Mouse (Mus musculus) heart, embryonic 15.5 days (tissue): ENCODE data around the gene Zdhhc22. TPM values are rescaled to one million over a fixed set of nuclear protein-coding genes. Genes with fewer than 3 reads are reported as not detected.
A peak's percentile ranks its signal among the peaks of the same experiment; 100 is the strongest.

Experiments used
- ATAC-seq: fragments of 200-750 bp; cut with Nextera tagmentation; replicated peaks from 2 replicates; pipeline ENCODE4 v1.8.0; 2017; ENCODE audit warnings: low read depth, moderate TSS enrichment; ENCODE audit not compliant: insufficient number of reproducible peaks, insufficient read depth, low FRiP score
- H3K27ac ChIP-seq: fragments of 300-500 bp; sonication (generic); 2 replicates; pipeline ENCODE4 v1.5.1; 2015; ENCODE audit warnings: mild to moderate bottlenecking, inconsistent platforms
- H3K27me3 ChIP-seq: fragments of 300-500 bp; sonication (generic); 2 replicates; pipeline ENCODE4 v1.6.1; 2015; ENCODE audit warnings: inconsistent platforms
- H3K36me3 ChIP-seq: fragments of 300-500 bp; sonication (generic); 2 replicates; pipeline ENCODE4 v1.6.1; 2015; ENCODE audit warnings: mild to moderate bottlenecking, inconsistent platforms
- H3K4me1 ChIP-seq: fragments of 300-500 bp; sonication (generic); replicated peaks from 2 replicates; pipeline ENCODE4 v1.6.1; 2015; ENCODE audit warnings: inconsistent platforms
- H3K4me2 ChIP-seq: fragments of 300-500 bp; sonication (generic); 2 replicates; pipeline ENCODE4 v1.6.1; 2015; ENCODE audit warnings: inconsistent platforms, mild to moderate bottlenecking, moderate library complexity
- H3K4me3 ChIP-seq: fragments of 300-500 bp; sonication (generic); 2 replicates; pipeline ENCODE4 v1.5.1; 2015; ENCODE audit warnings: mild to moderate bottlenecking, inconsistent platforms
- H3K9ac ChIP-seq: fragments of 300-500 bp; sonication (generic); 2 replicates; pipeline ENCODE4 v1.6.1; 2015; ENCODE audit warnings: mild to moderate bottlenecking, inconsistent platforms
- H3K9me3 ChIP-seq: fragments of 300-500 bp; sonication (generic); replicated peaks from 2 replicates; pipeline ENCODE4 v1.6.1; 2016; ENCODE audit warnings: inconsistent platforms
- WGBS: fragments of 180-500 bp; shearing (Covaris S2); methylation state at CpG from one replicate; pipeline ENCODE4 v1.1.7; 2015; ENCODE audit warnings: mixed read lengths; 5-methylcytosine and 5-hydroxymethylcytosine counted together
- polyA plus RNA-seq: library from polyadenylated mRNA; unstranded; fragments of >200 nt; fragmentation: Nextera tagmentation; extraction: Ambion mirVana; gene quantifications from 2 replicates; pipeline ENCODE4 v1.2.1, GENCODE M21; 2015

Zdhhc22 gene
- polyA plus RNA-seq, 1 experiment from 2014 or later, result not detected

DNA sequence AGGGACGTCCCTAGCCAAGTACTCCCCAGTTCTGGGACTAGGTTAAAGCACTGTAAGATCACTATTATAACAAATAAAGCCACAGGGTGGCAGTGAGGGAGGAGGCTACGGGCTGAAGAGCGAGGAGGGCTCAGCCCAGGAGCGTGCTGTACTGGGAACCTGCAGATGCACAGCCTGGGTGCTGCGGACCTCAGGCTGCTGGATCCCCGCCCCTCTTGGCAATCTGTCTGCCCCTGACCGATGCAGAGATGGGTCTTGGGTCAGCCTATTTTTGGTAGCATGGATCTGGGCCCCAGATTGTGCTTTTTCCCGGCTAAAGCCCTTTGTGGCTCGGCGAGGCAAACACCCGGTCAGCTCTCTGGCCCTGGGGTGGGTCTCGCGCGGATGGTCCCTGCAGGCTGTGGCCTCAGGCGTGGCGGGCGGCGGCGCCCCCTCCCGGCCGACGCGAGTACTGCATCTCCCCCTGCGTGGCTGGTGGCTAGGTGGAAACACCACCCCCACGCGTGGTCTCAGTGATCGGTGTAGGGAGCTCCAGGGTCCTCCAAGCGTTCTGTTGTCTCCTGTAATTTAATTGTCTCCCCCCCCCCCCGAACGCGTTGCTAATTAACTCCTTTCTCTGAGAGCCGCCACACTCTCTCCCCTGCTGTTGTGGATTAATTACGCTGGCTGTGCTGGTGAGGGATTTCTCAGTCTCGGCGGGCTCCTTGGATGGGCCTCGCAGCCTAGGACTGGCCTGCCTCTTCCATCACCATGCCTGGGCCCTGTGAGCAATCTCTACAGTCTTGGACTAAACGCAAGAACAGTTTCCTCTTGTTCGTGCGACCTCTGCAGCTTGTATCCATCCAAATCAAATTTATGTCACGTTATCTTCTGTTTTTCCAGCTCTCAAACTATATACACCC is 15.6 kb downstream of the Zdhhc22 start:
- peak overlapping the region; percentile 37 for H3K4me3 ChIP-seq
- 0 out of 2 replicates have a peak, but pooled peaks have one; percentile 27 for ATAC-seq
- H3K27me3 ChIP-seq, result peaks cover 17% of the 10 kb centered on the region
- peak overlapping the region; percentile 34; the same call in 1 of the 2 replicates for H3K27ac ChIP-seq
- WGBS, result 7% methylated on average over 40 of the region's 40 CpGs
- H3K4me1 ChIP-seq, result peaks cover 33% of the 10 kb centered on the region
- H3K4me2 ChIP-seq, result peak overlapping the region; percentile 70
- peak overlapping the region; percentile 41 for H3K9ac ChIP-seq
- no peaks in the 10 kb centered on the region for H3K36me3 ChIP-seq
- no peaks in the 10 kb centered on the region for H3K9me3 ChIP-seq

DNA sequence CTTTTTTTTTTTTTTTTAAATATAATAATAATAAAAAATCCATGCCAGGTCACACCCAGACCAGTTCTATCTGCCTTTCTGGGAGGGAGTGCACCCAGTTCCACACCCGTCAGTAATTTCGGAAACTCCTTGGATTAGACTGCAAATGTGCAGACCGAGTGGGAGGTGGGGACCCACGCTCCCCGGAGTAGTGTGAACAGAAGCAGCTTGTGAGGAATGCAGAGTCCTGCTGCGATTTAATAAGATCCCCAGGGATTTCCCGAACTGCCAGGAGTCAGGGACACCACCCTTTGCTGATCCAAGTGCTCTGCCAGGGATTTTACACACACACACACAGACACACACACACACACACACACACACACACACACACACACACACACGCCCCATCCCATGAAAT is 16.5 kb downstream of the Zdhhc22 start:
- Histone ChIP-seq H3K4me3 (no peak overlapping the region), H3K4me2 (no peak overlapping the region), H3K9ac (no peak overlapping the region), H3K36me3 (no peaks in the 10 kb centered on the region), H3K9me3 (no peaks in the 10 kb centered on the region), H3K4me1 (peaks cover 39% of the 10 kb centered on the region), H3K27ac (peak overlapping the region; percentile 46; the same call in 1 of the 2 replicates), H3K27me3 (peaks cover 12% of the 10 kb centered on the region)
- 31% methylated on average over 8 of the region's 8 CpGs for WGBS
- no peak for ATAC-seq

DNA sequence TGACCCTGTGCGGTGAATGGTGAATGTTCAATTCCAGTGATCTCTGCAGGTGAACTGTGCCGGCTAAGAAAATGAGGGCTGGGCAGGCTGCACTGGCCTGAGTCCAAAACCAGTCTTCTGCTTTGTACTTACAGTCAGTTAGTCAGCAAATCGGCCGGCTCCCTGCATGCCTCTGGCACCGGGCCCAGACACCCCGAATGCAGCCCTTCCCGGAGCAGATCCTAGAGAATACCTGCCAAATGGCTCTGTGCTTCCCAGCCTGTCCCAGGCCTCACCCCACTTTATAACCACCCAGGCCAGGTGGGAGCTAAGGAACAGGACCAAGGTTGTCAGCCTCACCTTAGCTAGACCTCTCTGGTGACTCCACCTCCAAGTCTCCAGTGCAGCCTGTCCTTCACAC is 17.0 kb downstream of the Zdhhc22 start:
- H3K9me3 ChIP-seq, result no peaks in the 10 kb centered on the region
- 9% methylated on average over 7 of the region's 7 CpGs for WGBS
- peak overlapping the region; percentile 3; the same call in 1 of the 2 replicates for H3K4me2 ChIP-seq
- peaks cover 44% of the 10 kb centered on the region for H3K4me1 ChIP-seq
- H3K27ac ChIP-seq, result peak overlapping the region; percentile 46
- peaks cover 7% of the 10 kb centered on the region; the same call in 1 of the 2 replicates for H3K27me3 ChIP-seq
- ATAC-seq, result peak; percentile 66
- H3K36me3 ChIP-seq, result no peaks in the 10 kb centered on the region
- H3K9ac ChIP-seq, result no peak overlapping the region
- H3K4me3 ChIP-seq, result no peak overlapping the region

DNA sequence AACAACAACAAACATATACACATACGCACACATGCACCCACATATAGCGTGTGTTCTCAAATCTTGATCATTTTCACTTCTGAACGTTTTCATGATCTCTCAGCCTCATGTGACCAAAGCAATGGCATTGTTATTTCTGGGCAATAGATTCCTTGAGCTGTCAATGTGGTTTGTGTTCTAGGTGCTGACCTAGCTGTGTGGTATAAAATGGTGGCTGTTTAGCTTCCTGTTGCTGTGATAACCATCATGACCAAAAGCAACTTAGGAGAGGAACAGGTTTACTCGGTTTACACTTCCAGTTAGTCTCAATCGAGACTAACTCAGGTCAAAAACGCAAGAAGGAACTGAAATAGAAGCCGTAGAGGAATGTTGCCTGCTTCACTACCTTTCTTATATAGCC is 19.1 kb downstream of the Zdhhc22 start:
- Histone ChIP-seq H3K27ac (no peak overlapping the region), H3K4me1 (peaks cover 44% of the 10 kb centered on the region), H3K9ac (no peak overlapping the region), H3K27me3 (0 out of 2 replicates have a peak, but pooled peaks cover 1% of the 10 kb centered on the region), H3K36me3 (no peaks in the 10 kb centered on the region), H3K4me3 (no peak overlapping the region), H3K9me3 (no peaks in the 10 kb centered on the region), H3K4me2 (no peak overlapping the region)
- ATAC-seq, result no peak
- 86% methylated on average over 7 of the region's 7 CpGs for WGBS

DNA sequence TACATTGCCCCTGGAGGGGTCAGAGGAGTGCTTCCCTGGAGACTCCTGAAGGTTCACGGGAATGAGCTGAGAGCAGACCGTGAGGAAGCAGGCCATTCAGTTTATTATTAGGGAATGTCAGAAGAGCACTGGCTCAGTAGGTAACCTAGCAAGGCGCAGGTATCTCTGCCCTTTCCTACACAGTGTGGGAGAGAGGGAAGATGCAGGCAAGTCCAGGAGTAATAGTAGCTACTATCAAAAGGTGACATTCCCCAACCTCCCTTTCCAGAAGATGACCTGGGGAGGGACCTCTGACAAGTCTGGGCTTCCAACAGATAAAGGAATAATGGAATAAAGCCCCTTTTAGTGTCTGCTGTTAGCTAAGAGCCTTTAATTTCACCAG is 21.0 kb downstream of the Zdhhc22 start:
- Histone ChIP-seq H3K4me2 (no peak overlapping the region; the same call in 1 of the 2 replicates), H3K27me3 (no peaks in the 10 kb centered on the region), H3K27ac (peak overlapping the region; percentile 20; the same call in 1 of the 2 replicates), H3K4me3 (no peak overlapping the region), H3K9ac (no peak overlapping the region), H3K9me3 (no peaks in the 10 kb centered on the region), H3K4me1 (peaks cover 30% of the 10 kb centered on the region), H3K36me3 (peaks cover 9% of the 10 kb centered on the region)
- ATAC-seq, result no peak
- WGBS, result 44% methylated on average over 3 of the region's 3 CpGs

DNA sequence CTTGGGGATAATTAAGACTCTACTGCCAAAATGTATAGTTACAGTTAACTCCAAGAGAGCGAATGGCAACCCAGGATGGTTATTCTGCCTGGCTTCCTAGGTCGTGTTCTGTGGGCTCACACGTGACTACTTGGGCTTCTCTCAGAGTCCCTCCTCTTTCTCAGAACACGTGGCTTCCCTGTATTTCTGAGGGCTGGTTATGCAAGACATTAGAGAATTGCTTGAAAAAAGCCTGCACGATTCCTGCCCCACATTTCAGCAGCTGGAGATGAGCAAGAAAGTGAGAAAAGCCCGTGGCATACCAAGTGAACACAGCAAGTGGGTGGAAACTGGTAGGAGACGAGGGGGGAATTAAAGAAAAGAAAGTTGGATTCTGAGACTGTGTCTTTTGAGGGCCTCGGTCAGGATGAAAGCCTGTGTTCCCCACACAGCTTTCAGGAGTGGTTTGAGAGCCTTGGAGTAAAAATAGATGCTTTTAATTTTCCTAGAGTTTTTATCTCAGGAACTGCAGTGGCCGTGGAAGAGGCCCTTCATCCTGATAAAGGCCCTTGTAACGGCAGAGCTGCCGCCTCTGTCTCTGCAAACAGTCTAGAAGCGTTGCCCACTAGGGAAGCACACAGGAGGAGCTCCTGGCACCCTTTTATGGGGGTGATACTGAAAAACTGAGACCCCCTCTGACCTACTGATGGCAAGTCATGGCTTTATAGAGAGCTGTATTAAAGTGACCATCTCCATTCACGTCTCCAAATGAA is 21.6 kb downstream of the Zdhhc22 start:
- no peaks in the 10 kb centered on the region for H3K27me3 ChIP-seq
- no peaks in the 10 kb centered on the region for H3K9me3 ChIP-seq
- H3K9ac ChIP-seq, result no peak overlapping the region
- no peak overlapping the region for H3K4me3 ChIP-seq
- peak overlapping the region; percentile 20; the same call in 1 of the 2 replicates for H3K27ac ChIP-seq
- no peak for ATAC-seq
- peaks cover 26% of the 10 kb centered on the region for H3K4me1 ChIP-seq
- WGBS, result 28% methylated on average over 13 of the region's 13 CpGs
- peaks cover 11% of the 10 kb centered on the region for H3K36me3 ChIP-seq
- no peak overlapping the region; the same call in 1 of the 2 replicates for H3K4me2 ChIP-seq

DNA sequence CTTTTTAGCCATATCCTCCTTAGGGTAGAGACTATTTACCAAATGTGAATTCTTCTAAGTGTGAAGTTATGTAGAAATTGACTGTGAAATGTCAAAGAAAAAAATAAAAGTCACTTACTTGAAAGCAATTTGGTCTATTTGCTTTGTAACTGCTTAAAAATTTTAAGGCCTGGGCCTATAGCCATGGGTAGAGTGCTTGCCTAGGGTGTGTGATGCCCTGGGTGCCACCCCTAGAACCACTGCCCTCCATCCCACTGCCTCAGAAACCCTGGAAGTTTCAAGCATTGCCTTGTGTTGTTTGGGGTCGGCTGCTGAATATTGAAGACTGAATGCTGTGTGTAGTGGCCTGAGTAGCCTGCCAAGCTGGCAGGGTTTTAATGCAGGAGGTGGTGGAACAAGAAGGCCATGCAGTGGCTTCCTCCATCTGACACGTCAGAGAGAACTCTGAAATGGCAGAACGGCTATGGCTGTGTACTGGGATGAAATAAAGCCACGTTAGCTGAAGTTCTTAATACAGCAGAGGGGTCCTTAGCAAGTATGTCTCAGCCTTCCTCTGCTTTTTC is 24.9 kb downstream of the Zdhhc22 start:
- ATAC-seq, result no peak
- H3K9ac ChIP-seq, result no peak overlapping the region
- peaks cover 43% of the 10 kb centered on the region for H3K36me3 ChIP-seq
- no peaks in the 10 kb centered on the region for H3K9me3 ChIP-seq
- H3K27ac ChIP-seq, result no peak overlapping the region
- 88% methylated on average over 4 of the region's 4 CpGs for WGBS
- no peak overlapping the region for H3K4me2 ChIP-seq
- H3K4me1 ChIP-seq, result peaks cover 15% of the 10 kb centered on the region
- no peaks in the 10 kb centered on the region for H3K27me3 ChIP-seq
- H3K4me3 ChIP-seq, result no peak overlapping the region

DNA sequence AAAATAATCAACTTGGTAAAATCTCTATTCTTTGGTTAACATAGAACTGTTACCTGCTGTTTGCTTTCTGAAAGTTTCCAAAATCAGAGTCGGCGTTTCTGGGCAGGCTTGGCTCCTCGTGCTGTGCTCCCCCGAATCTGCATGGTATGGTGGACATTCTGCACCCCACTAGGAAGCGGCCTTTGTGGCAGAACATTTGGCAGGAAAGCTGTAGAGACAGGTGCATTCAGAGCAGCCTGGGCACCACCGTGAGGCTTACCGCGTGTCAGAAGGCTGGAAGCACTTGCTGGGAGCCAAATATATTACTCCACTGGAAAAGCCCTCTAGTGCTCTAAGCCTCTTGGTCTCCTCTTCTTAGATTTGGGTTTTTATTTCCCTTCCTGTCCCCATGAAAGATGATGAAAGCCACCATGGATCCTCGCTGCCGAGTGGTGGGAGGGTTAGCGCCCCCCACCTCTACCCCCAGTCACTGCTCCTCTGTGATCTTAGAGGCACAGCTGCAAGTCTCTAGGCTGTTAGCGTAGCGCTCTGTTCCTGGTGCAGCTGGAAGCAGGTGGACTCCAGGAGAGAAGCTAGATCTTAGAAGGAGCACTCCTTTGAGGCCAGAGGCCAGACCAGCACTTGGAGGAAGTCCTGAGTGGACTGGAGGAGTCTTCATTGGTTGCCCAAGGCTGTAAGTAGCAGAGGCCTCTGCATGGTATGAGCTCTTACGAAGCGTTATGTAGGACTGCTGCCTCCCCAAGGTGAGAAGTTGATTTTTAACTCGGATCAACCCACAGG is 25.8 kb downstream of the Zdhhc22 start:
- Histone ChIP-seq H3K36me3 (peaks cover 51% of the 10 kb centered on the region), H3K9me3 (no peaks in the 10 kb centered on the region), H3K4me2 (no peak overlapping the region), H3K4me3 (no peak overlapping the region), H3K4me1 (peaks cover 15% of the 10 kb centered on the region), H3K9ac (no peak overlapping the region), H3K27me3 (no peaks in the 10 kb centered on the region), H3K27ac (no peak overlapping the region)
- no peak for ATAC-seq
- 88% methylated on average over 16 of the region's 16 CpGs for WGBS

DNA sequence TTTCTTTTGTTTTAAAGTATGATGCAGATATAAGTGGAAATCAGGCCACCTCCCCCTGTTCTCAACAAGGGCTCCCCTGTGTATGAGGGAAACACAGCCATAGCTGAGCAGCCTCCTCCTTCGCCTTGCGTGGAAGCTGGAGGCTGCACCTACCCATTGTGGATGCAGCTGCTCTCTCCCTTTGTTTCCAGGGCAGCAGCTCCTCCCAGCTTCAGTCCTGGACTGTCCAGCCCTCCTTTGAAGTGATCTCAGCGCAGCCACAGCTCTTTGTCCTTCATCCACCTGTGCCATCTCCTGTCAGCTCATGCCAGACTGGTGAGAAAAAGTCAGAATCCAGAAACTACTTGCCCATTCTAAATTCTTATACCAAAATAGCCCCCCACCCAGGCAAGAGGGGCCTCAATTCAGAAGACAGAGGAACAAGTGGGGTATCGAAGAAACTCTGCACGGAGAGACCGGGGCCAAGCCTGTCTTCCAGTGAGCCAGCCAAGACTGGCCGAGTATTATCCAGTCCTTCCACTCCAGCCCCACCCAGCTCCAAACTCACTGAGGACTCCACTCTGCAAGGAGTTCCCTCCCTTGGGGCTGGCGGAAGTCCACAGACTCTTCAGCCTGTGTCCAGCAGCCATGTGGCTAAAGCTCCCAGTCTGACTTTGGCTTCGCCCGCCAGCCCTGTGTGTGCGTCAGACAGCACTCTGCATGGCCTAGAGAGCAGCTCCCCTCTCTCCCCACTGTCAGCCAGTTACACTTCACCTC is 28.5 kb downstream of the Zdhhc22 start:
- peaks cover 67% of the 10 kb centered on the region for H3K36me3 ChIP-seq
- H3K9me3 ChIP-seq, result no peaks in the 10 kb centered on the region
- H3K27me3 ChIP-seq, result no peaks in the 10 kb centered on the region
- no peak overlapping the region for H3K4me2 ChIP-seq
- WGBS, result 85% methylated on average over 11 of the region's 11 CpGs
- H3K4me3 ChIP-seq, result no peak overlapping the region
- ATAC-seq, result no peak
- no peaks in the 10 kb centered on the region for H3K4me1 ChIP-seq
- no peak overlapping the region for H3K9ac ChIP-seq
- no peak overlapping the region for H3K27ac ChIP-seq

DNA sequence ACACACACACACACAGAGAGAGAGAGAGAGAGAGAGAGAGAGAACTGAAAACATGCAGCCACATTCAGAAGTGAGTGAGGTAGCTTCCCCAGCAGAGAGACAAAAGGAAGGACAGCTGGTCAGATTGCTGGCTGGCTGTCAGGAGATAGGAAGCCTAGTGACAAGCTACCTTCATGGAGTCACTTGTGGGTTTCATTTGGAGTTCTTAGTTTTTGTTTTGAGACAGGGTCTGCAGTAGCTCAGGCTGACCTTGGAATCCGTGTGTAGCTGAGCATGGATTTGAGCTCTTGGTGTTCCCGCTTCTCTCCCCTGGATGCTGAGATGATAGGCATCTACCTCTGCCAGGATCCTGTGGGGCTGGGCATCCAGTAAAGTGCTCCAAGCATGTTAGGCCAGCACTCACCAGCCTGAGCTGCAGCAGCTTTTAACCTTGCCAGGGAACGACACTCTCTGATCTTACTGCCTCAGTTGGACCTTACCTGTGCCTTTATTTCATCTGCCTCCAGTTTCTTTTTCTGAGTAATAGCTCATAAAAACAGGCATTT is 29.4 kb downstream of the Zdhhc22 start:
- 86% methylated on average over 3 of the region's 3 CpGs for WGBS
- Histone ChIP-seq H3K4me1 (peaks cover 7% of the 10 kb centered on the region), H3K4me2 (no peak overlapping the region), H3K27me3 (no peaks in the 10 kb centered on the region), H3K4me3 (no peak overlapping the region), H3K36me3 (peaks cover 72% of the 10 kb centered on the region), H3K9ac (no peak overlapping the region), H3K27ac (no peak overlapping the region), H3K9me3 (no peaks in the 10 kb centered on the region)
- ATAC-seq, result no peak
